In genomic region chr10:17556391-17556790, GRCm38 (mm10) we compare ENCODE assay signal across 26 mouse cellular contexts.
A peak's percentile ranks its signal among the peaks of the same experiment; 100 is the strongest.
DNase-seq lines count a peak whose midpoint lies in the region; ATAC-seq and TF ChIP-seq lines count a peak whose summit lies in the region.
"Had no signal": no experiment of that assay in that cellular context is flagged by ENCODE, and none has a peak within 500 bp of the region (broad histone marks: within the 10 kb centered on the region; RNA-seq: fewer than 3 reads in every experiment).

No protein-coding gene starts in this region.

- 74% methylated on average over 4 of the region's 4 CpGs for WGBS in intestine, embryonic 14.5 days
- WGBS in intestine, embryonic 15.5 days: 72% methylated on average over 4 of the region's 4 CpGs

- no peak overlapping the region for H3K9ac ChIP-seq in intestine, embryonic 14.5 days (ENCODE audit: low read length)
- H3K9ac ChIP-seq in intestine, embryonic 15.5 days: no peak overlapping the region
- H3K9ac ChIP-seq: heart, embryonic 13.5 days; limb, embryonic 12.5 days; liver, embryonic 15.5 days; lung, embryonic 14.5 days; midbrain, embryonic 15.5 days had no signal

- no peak for TF ChIP-seq CTCF in testis, adult 2 months (IDR thresholded peaks at IDR 0.05; ENCODE audit: control insufficient read depth, insufficient read depth, insufficient replicate concordance, low read depth, low read length)

- no peak overlapping the region for H3K4me2 ChIP-seq in intestine, embryonic 14.5 days (ENCODE audit: low read length)
- no peak overlapping the region for H3K4me2 ChIP-seq in intestine, embryonic 15.5 days (replicated peaks)
- H3K4me2 ChIP-seq: heart, embryonic 13.5 days; limb, embryonic 12.5 days; liver, embryonic 15.5 days; lung, embryonic 14.5 days; midbrain, embryonic 15.5 days had no signal

- H3K27ac ChIP-seq in intestine, embryonic 14.5 days (ENCODE audit: low read depth): no peak overlapping the region
- no peak overlapping the region for H3K27ac ChIP-seq in intestine, embryonic 15.5 days
- peak overlapping the region; percentile 65 for H3K27ac ChIP-seq in testis, adult 2 months (ENCODE audit: control insufficient read depth, insufficient read depth, low read depth, low read length)
- H3K27ac ChIP-seq: heart, embryonic 13.5 days; limb, embryonic 12.5 days; liver, embryonic 15.5 days; midbrain, embryonic 15.5 days; stomach, postnatal 0 days had no signal

- peak; percentile 69 to 80 for DNase-seq in adrenal gland, adult (ENCODE audit: inconsistent age in 2 of 2, low spot score in 1 of 2)
- DNase-seq in adrenal gland, adult 18-20 months (ENCODE audit: low spot score in 2 of 2): no peak
- peak; percentile 20 for DNase-seq in intestine, embryonic 14.5 days (ENCODE audit: low spot score)
- DNase-seq in adrenal gland, adult 8-10 months: peak; percentile 56
- no peak for DNase-seq in layer of hippocampus, adult 11-12 months (ENCODE audit: low spot score)
- no peak for DNase-seq in right cerebral cortex, postnatal 25 days
- DNase-seq: cerebellum, adult 8-10 months; cerebellum, postnatal 36 days; gastrocnemius, postnatal 25 days; heart, adult 18-20 months; heart, postnatal 10 days; kidney, adult 11 months; kidney, postnatal 14 days; lung, embryonic 14.5 days; lung, postnatal 14 days; retina, postnatal 1 day; spleen, adult 18-20 months had no signal

- H3K27me3 ChIP-seq in intestine, embryonic 14.5 days (replicated peaks; ENCODE audit: control insufficient read depth, insufficient read depth, low read length): no peaks in the 10 kb centered on the region
- H3K27me3 ChIP-seq in intestine, embryonic 15.5 days (replicated peaks): no peaks in the 10 kb centered on the region
- H3K27me3 ChIP-seq in testis, adult 2 months (ENCODE audit: control insufficient read depth, insufficient read depth, low read length): no peaks in the 10 kb centered on the region
- H3K27me3 ChIP-seq: CH12.LX; heart, embryonic 13.5 days; limb, embryonic 12.5 days; liver, embryonic 15.5 days; midbrain, embryonic 15.5 days had no signal

- ATAC-seq in intestine, embryonic 14.5 days (replicated peaks; ENCODE audit: low FRiP score, low TSS enrichment, low read depth): no peak
- ATAC-seq in intestine, embryonic 15.5 days: no peak
- ATAC-seq: forebrain, embryonic 14.5 days; midbrain, embryonic 15.5 days had no signal

- no peaks in the 10 kb centered on the region for H3K9me3 ChIP-seq in intestine, embryonic 14.5 days (ENCODE audit: control insufficient read depth, low read length)
- H3K9me3 ChIP-seq in intestine, embryonic 15.5 days: no peaks in the 10 kb centered on the region
- H3K9me3 ChIP-seq: heart, embryonic 13.5 days; limb, embryonic 12.5 days; liver, embryonic 15.5 days; midbrain, embryonic 15.5 days had no signal

- H3K4me1 ChIP-seq in intestine, embryonic 14.5 days (replicated peaks; ENCODE audit: control insufficient read depth, insufficient read depth, low read length): peaks cover 14% of the 10 kb centered on the region; the same call in 1 of the 2 replicates
- peaks cover 3% of the 10 kb centered on the region; the same call in 1 of the 2 replicates for H3K4me1 ChIP-seq in intestine, embryonic 15.5 days (replicated peaks)
- no peaks in the 10 kb centered on the region for H3K4me1 ChIP-seq in testis, adult 2 months (ENCODE audit: control insufficient read depth, insufficient read depth, low read length)
- H3K4me1 ChIP-seq: midbrain, embryonic 15.5 days had no signal

- TF ChIP-seq POLR2A in testis, adult 2 months (IDR thresholded peaks at IDR 0.05; ENCODE audit: control insufficient read depth, low read depth, low read length): no peak

- no peaks in the 10 kb centered on the region for H3K36me3 ChIP-seq in intestine, embryonic 14.5 days (ENCODE audit: control insufficient read depth, insufficient read depth, low read length)
- H3K36me3 ChIP-seq in intestine, embryonic 15.5 days: no peaks in the 10 kb centered on the region
- no peaks in the 10 kb centered on the region for H3K36me3 ChIP-seq in testis, adult 2 months (ENCODE audit: control insufficient read depth, insufficient read depth, low read length)
- H3K36me3 ChIP-seq: heart, embryonic 13.5 days; limb, embryonic 12.5 days; liver, embryonic 15.5 days; midbrain, embryonic 15.5 days had no signal

- no peak overlapping the region for H3K4me3 ChIP-seq in intestine, embryonic 14.5 days (ENCODE audit: low read depth, low read length)
- H3K4me3 ChIP-seq in intestine, embryonic 15.5 days (replicated peaks): no peak overlapping the region
- no peak overlapping the region for H3K4me3 ChIP-seq in testis, adult 2 months (ENCODE audit: control insufficient read depth, low read depth, low read length)
- H3K4me3 ChIP-seq: heart, embryonic 13.5 days; limb, embryonic 12.5 days; liver, embryonic 15.5 days; midbrain, embryonic 15.5 days had no signal

Comparison
In these comparisons a context has a peak if more than half of its experiments do, and no peak if none do; other contexts are left out.
1. DNase-seq: peak in adrenal gland, adult (2 of 2), intestine, embryonic 14.5 days (single experiment) and adrenal gland, adult 8-10 months (single experiment); none in adrenal gland, adult 18-20 months (0 of 2), layer of hippocampus, adult 11-12 months (single experiment) and right cerebral cortex, postnatal 25 days (single experiment).